Mouse (Mus musculus): ENCODE data around the gene Clca3a2.
"Not testable (repeated sequence)": the region's sequence is repeated elsewhere in the genome, so short reads cannot be mapped to it uniquely, and the experiment has no call there.

Clca3a2 gene

GRCm38 (mm10) chr3:144747706-144748105 is 71.6 kb downstream of the Clca3a2 start:
- intact Hi-C loops (cut with DNase I): not testable (repeated sequence)

Data from adrenal gland (tissue).